Mouse (Mus musculus) thymus, adult 2 months (tissue): ENCODE data around the gene Nelfb.

ENCODE experiments used
- CTCF ChIP-seq: fragments of 200-500 bp; IDR thresholded peaks from 2 replicates; pipeline ENCODE4 v1.5.1; 2012; ENCODE audit warnings: mild to moderate bottlenecking, control low read depth, low read length, moderate library complexity, borderline replicate concordance; ENCODE audit not compliant: control insufficient read depth, poor library complexity, insufficient read depth; ENCODE audit errors: extremely low read depth
- POLR2A ChIP-seq: fragments of 200-500 bp; IDR thresholded peaks from 2 replicates; pipeline ENCODE4 v1.6.1; 2012; ENCODE audit warnings: mild to moderate bottlenecking, low read length, control low read depth, moderate library complexity; ENCODE audit not compliant: control insufficient read depth, poor library complexity, insufficient read depth; ENCODE audit errors: extremely low read depth

DNA sequence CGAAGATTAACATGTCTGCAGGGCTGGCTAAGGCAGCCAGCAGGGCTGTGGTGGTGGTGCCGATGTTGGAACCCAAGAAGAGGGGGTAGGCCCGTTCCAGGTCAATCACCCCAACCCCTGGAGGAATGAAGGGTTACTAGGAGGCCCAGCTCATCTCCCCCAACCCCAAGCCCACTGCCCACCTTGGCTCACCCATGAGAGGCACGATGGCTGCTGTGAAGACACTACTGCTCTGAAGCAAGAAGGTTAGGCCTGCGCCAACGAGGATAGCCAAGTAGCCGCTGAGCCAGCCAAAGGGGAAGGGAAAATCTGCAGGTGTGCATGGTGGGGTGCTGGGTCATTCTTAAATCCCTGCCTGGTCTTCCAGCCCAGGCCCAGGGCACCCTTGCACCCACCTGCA, 19.3 kb upstream of the Nelfb start:
- TF ChIP-seq CTCF (no peak), POLR2A (no peak)
